Mouse (Mus musculus) layer of hippocampus, adult 9-10 months (tissue): ENCODE results near the gene Mat1a.

Source experiments
- DNase-seq: peaks from one replicate; pipeline ENCODE4 v3.0.0; 2022; ENCODE audit warnings: low spot score

The Mat1a gene

DNA sequence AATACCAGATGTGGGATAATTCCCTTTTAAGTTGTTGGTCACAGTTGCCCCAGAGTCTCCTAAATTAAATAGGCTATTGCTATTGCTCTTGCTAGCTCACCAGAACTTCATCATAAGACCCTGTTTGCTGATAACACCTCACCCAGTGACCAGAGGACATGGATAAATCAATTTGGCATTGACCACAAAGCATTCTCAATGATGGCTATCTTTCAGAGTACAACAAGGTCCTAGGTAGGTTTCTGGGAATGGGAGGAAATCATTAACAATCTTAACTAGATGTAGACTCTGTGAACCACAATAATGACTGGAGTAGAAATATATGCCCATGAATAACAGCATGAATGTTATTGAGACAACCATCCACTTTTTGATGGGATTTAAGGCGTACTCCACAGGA lies 35.9 kb downstream of the Mat1a start:
- DNase-seq, result no peak

DNA sequence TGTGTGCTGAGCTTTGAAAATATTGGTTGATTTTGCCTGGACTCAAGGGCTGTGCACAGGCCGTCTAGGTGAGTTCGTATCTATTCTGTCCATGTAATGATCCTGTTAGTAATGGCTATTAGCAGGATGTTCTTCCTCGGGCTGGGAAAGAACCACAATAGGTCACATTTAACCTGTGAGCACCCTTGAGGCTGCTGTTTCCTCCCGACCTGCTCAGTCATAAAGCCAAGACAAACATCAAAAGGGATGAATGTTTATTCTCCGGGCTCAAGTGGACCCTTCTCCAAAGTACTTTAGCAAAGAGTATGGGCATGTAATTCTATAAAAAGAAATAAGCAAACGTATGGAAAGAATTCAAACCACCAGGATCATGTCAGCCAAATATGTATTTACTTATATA lies 41.2 kb downstream of the Mat1a start:
- no peak for DNase-seq

DNA sequence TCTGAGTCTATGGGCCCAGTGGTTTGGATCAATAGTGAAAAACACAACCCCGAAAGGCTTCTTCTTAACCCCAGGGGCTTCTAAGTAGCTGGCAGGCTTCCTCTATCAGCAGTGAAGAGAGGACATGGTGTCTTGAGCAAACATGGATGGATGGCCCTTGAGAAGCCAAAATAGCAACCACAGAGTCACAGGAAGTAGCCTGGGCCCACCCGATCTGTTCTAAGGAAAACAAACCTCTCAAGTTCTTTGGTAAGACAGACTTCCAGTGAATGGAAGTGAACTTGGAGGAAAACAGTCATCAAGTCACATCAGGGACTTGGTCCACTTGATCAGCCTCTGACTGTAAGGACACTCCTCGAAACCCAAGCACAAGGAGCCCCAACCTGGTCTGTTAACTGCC lies 42.1 kb downstream of the Mat1a start:
- DNase-seq, result no peak

- DNase-seq, result no peak
These were observed 42.5 kb downstream of the Mat1a start for GRCm38 (mm10) chr14:41147356-41147755.

GRCm38 (mm10) chr14:41151220-41151898 lies 46.5 kb downstream of the Mat1a start, which contains the start of gene Mbl1:
TSS of gene Mbl1 (plus strand) at chr14:41151458.
- DNase-seq, result no peak

- DNase-seq, result no peak
These were observed 55.2 kb downstream of the Mat1a start for GRCm38 (mm10) chr14:41160076-41160475.

GRCm38 (mm10) chr14:41160743-41161142 lies 55.9 kb downstream of the Mat1a start:
- no peak for DNase-seq

DNA sequence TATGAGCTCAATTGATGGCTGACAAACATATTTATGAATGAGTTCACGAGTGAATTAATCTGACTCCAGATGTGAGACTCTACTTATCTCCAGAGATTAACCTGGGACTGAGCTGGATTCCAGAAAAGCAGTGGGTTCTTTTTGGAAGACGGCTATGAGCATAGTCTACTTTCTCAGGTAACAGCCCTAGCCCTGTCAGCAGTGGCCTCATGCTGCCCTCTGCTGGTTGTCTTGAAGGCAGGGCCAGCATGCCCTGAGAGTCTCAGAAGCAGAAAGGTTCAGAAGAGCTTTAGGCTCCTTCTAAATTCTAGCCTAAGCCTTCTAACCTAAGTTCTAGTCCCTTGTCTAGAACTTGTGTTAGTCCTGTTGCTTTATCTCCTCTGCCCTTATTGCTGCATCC lies 57.8 kb downstream of the Mat1a start:
- DNase-seq, result no peak

- no peak for DNase-seq
These were observed 62.4 kb downstream of the Mat1a start for GRCm38 (mm10) chr14:41167278-41167677.

- DNase-seq, result no peak
These were observed 63.7 kb downstream of the Mat1a start for GRCm38 (mm10) chr14:41168567-41168966.

- DNase-seq, result no peak
These were observed 65.7 kb downstream of the Mat1a start for GRCm38 (mm10) chr14:41170514-41170913.
